Mouse (Mus musculus) limb, embryonic 13.5 days (tissue): ENCODE measurements around the gene Ubr4. TPM values are rescaled to one million over a fixed set of nuclear protein-coding genes. Genes with fewer than 3 reads are reported as not detected.
A peak's percentile ranks its signal among the peaks of the same experiment; 100 is the strongest.

Experiments used
- ATAC-seq: fragments of 200-750 bp; cut with Nextera tagmentation; 2 replicates; pipeline ENCODE4 v1.8.0; 2017; ENCODE audit warnings: low read depth, moderate number of reproducible peaks, moderate TSS enrichment; ENCODE audit not compliant: low FRiP score
- H3K27ac ChIP-seq: fragments of 300-500 bp; sonication (generic); 2 replicates; pipeline ENCODE4 v1.5.1; 2015; ENCODE audit warnings: inconsistent platforms, mild to moderate bottlenecking, moderate library complexity
- H3K27me3 ChIP-seq: fragments of 300-500 bp; sonication (generic); 2 replicates; pipeline ENCODE4 v1.6.1; 2015; ENCODE audit warnings: mild to moderate bottlenecking, inconsistent platforms
- H3K36me3 ChIP-seq: fragments of 300-500 bp; sonication (generic); 2 replicates; pipeline ENCODE4 v1.6.1; 2015; ENCODE audit warnings: inconsistent platforms, mild to moderate bottlenecking, moderate library complexity
- H3K4me1 ChIP-seq: fragments of 300-500 bp; sonication (generic); 2 replicates; pipeline ENCODE4 v1.6.1; 2015; ENCODE audit warnings: inconsistent platforms
- H3K4me2 ChIP-seq: fragments of 300-500 bp; sonication (generic); replicated peaks from 2 replicates; pipeline ENCODE4 v1.6.1; 2015; ENCODE audit warnings: inconsistent platforms, mild to moderate bottlenecking, moderate library complexity
- H3K4me3 ChIP-seq: fragments of 300-500 bp; sonication (generic); 2 replicates; pipeline ENCODE4 v1.5.1; 2015; ENCODE audit warnings: moderate library complexity, mild to moderate bottlenecking, inconsistent platforms
- H3K9ac ChIP-seq: fragments of 300-500 bp; sonication (generic); 2 replicates; pipeline ENCODE4 v1.6.1; 2015; ENCODE audit warnings: mild to moderate bottlenecking, inconsistent platforms
- H3K9me3 ChIP-seq: fragments of 300-500 bp; sonication (generic); 2 replicates; pipeline ENCODE4 v1.6.1; 2016; ENCODE audit warnings: inconsistent platforms
- WGBS: fragments of 180-500 bp; shearing (Covaris S2); methylation state at CpG from one replicate; pipeline ENCODE4 v1.1.7; 2015; 5-methylcytosine and 5-hydroxymethylcytosine counted together
- microRNA-seq: library from miRNA; unstranded; fragments of <30 nt; microRNA quantifications from one replicate; pipeline ENCODE4, GENCODE M21; 2016
- polyA plus RNA-seq: library from polyadenylated mRNA; unstranded; fragments of >200 nt; fragmentation: Nextera tagmentation; extraction: Ambion mirVana; gene quantifications from 2 replicates; pipeline ENCODE4 v1.2.1, GENCODE M21; 2015

The Ubr4 gene
- polyA plus RNA-seq, 1 experiment from 2014 or later = 78.3 TPM

DNA sequence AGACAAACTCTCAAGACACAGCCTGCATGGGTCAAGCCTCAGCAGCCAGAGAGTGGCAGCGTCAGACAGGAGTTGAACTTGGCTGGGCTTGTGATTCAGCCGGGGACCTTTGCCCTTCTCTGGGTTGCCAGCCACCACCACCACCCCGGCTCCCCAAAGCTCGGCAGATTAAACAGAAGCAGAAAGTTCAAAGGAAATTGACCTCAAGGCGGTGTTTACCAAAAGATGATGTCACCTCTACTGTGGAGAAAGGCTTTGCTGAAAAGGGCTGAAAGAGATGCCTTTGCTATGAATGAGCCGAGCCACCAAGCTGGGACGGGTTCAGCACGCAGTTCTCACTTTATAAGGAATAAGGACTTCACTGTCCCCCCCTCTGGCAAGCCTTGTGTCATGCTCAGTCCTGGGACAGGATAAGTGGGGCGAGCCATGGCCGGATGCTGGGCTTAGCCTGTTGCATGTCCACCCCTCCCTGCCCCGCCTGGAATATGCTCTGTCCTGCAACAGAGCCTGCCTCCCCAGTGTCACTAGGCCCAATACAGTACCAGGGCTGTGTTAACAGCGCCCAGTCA is 182.8 kb downstream of the Ubr4 start:
- ATAC-seq = peak; percentile 32; the same call in 1 of the 2 replicates
- 35% methylated on average over 12 of the region's 12 CpGs for WGBS
- peaks cover 13% of the 10 kb centered on the region for H3K4me1 ChIP-seq
- no peak overlapping the region for H3K27ac ChIP-seq
- H3K9me3 ChIP-seq = no peaks in the 10 kb centered on the region
- H3K36me3 ChIP-seq = no peaks in the 10 kb centered on the region
- H3K4me3 ChIP-seq = no peak overlapping the region
- no peaks in the 10 kb centered on the region for H3K27me3 ChIP-seq
- no peak overlapping the region for H3K4me2 ChIP-seq
- no peak overlapping the region for H3K9ac ChIP-seq

DNA sequence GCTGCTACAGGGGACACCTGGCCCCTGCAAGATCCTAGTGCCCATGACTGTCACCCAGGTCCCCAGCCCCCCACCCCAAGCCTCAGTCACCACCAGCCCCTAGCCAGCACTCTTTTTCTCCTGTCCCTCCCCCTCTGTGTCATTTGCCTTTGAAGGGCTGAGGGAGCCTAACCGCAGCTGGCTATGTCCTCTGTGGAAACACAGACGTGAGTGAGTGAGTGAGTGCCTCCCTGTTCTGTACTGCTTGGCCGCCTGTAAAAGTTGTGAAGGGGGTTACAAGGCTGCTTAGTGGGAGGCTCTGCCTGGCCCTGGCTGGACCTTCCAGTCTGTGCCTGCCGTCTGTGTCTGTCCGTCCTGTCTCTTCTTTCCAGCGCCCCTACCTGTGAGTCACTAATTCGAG is 183.3 kb downstream of the Ubr4 start:
- Histone ChIP-seq H3K27me3 (no peaks in the 10 kb centered on the region), H3K9me3 (no peaks in the 10 kb centered on the region), H3K27ac (no peak overlapping the region), H3K36me3 (no peaks in the 10 kb centered on the region), H3K4me3 (no peak overlapping the region), H3K9ac (no peak overlapping the region), H3K4me2 (no peak overlapping the region), H3K4me1 (peaks cover 13% of the 10 kb centered on the region)
- ATAC-seq = peak; percentile 8; the same call in 1 of the 2 replicates
- WGBS = 42% methylated on average over 7 of the region's 7 CpGs

- no peak overlapping the region for H3K4me2 ChIP-seq
- H3K36me3 ChIP-seq = no peaks in the 10 kb centered on the region
- no peak for ATAC-seq
- H3K4me1 ChIP-seq = peaks cover 13% of the 10 kb centered on the region
- no peaks in the 10 kb centered on the region for H3K9me3 ChIP-seq
- H3K9ac ChIP-seq = no peak overlapping the region
- 83% methylated on average over 9 of the region's 9 CpGs for WGBS
- H3K4me3 ChIP-seq = no peak overlapping the region
- no peaks in the 10 kb centered on the region for H3K27me3 ChIP-seq
- H3K27ac ChIP-seq = no peak overlapping the region
Observed at GRCm38 (mm10) chr4:139536706-139537105, 184.3 kb downstream of the Ubr4 start.

Small RNAs within 50 kb of the gene (microRNA-seq; reads per million reads assigned to microRNA genes)
- gene Gm24245 = 3.0 reads per million, percentile 12 among the genes with 10 or more reads in this experiment
- gene Gm25732 = 0.52 reads per million

Other genes starting within 250 kb of the Ubr4 start
- 441 and 454 TPM in 2 replicates for gene Minos1, start 221.5 kb upstream of the Ubr4 start, polyA plus RNA-seq
- gene Capzb, start 159.7 kb upstream of the Ubr4 start, polyA plus RNA-seq = 396 and 406 TPM in 2 replicates
- 16.9 and 18.0 TPM in 2 replicates for gene Pqlc2, start 41.9 kb upstream of the Ubr4 start, polyA plus RNA-seq
- 120 and 124 TPM in 2 replicates for gene Akr7a5, start 41.9 kb upstream of the Ubr4 start, polyA plus RNA-seq
- 118 and 119 TPM in 2 replicates for gene Mrto4, start within 50 bp of the Ubr4 start, polyA plus RNA-seq
- 22.8 and 28.0 TPM in 2 replicates for gene Emc1, start within 50 bp of the Ubr4 start, polyA plus RNA-seq
- 4.4 and 4.6 TPM in 2 replicates for gene Iffo2, start 177.9 kb downstream of the Ubr4 start, polyA plus RNA-seq